Mouse (Mus musculus): ENCODE results near the gene Btbd35f28.
"Not testable (repeated sequence)": the region's sequence is repeated elsewhere in the genome, so short reads cannot be mapped to it uniquely, and the experiment has no call there.

Btbd35f28 gene

DNA sequence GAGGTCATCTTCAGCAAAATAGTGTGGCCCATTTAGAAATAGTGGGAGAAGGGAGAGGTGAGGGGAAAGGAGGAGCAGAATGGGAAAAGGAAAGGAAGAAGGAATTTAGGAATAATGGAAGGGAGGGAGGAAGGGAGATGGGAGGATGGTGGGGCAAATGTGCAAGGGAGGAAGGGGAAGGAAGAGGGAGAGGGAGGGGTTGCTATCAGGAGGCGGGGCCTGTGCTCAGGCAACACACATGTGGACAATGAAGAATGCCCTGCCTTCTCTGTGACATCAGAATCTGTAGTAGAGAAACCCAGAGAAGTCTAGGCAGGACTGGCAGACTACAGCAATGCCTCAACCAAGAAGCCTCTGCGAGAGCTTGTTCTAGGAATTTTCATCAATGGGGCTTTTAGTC lies at the start of gene Btbd35f28:
Gene Btbd35f28 (plus strand): TSS at position 301 of the 400 bp plus-strand sequence.
- not testable (repeated sequence) for DNase-seq (ENCODE audit: low read depth)

Measured in c-Kit-positive CD71-negative TER-119-negative erythroid progenitor cells, embryonic 14.5 days (primary cell).